Mouse (Mus musculus) bone marrow macrophage, adult 2 months (primary cell): ENCODE measurements around the gene Add1.

Experiments used
- CTCF ChIP-seq: IDR thresholded peaks from 2 replicates; pipeline ENCODE4 v1.5.1; 2012; ENCODE audit warnings: low read depth, mild to moderate bottlenecking, low read length, moderate library complexity
- POLR2A ChIP-seq: IDR thresholded peaks from 2 replicates; pipeline ENCODE4 v1.6.1; 2012; ENCODE audit warnings: mild to moderate bottlenecking, low read depth, low read length, borderline replicate concordance

DNA sequence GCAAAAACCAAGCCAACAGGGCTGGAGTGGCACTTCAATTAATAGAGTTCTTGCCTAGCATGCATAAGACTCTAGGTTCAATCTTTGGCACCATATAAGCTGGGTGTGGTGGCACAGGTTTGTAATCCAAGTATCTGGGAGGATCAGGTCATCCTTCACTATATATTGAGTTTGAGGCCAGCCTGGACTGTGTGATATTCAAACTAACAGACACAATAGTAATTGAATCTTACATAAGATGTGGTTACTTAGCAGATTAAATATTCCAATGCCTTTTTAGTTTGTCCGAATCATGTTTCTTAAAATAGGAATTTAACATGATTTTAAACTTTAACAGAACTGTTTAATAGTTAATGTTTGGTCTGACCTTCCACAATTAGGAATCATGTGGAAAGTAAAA, 2.8 kb downstream of the Add1 start:
- TF ChIP-seq POLR2A (no peak), CTCF (no peak)
